Mouse (Mus musculus): Measurements from ENCODE around the gene Ergic2. TPM values are rescaled to one million over a fixed set of nuclear protein-coding genes. Genes with fewer than 3 reads are reported as not detected.
A peak's percentile ranks its signal among the peaks of the same experiment; 100 is the strongest.

Gene Ergic2
- polyA plus RNA-seq (2015; fragmentation: Nextera tagmentation; extraction: Ambion mirVana): 182 and 212 TPM in 2 replicates

- peak; percentile 99 for ATAC-seq (ENCODE audit: low FRiP score, low read depth)
- Histone ChIP-seq H3K4me2 (peak within 1 kb of the TSS; percentile 65), H3K27ac (replicated peaks) (peak within 1 kb of the TSS; percentile 90), H3K4me1 (replicated peaks) (peaks cover 28% of the 10 kb centered on the region), H3K9ac (peak within 1 kb of the TSS; percentile 98), H3K9me3 (no peaks in the 10 kb centered on the region), H3K4me3 (peak within 1 kb of the TSS; percentile 89), H3K36me3 (no peaks in the 10 kb centered on the region), H3K27me3 (no peaks in the 10 kb centered on the region)
- 1% methylated on average over 61 of the region's 61 CpGs for WGBS
Measured at GRCm38 (mm10) chr6:148211897-148212680, at the start of gene Ergic2. Ergic2 (minus strand) TSS chr6:148212374.

DNA sequence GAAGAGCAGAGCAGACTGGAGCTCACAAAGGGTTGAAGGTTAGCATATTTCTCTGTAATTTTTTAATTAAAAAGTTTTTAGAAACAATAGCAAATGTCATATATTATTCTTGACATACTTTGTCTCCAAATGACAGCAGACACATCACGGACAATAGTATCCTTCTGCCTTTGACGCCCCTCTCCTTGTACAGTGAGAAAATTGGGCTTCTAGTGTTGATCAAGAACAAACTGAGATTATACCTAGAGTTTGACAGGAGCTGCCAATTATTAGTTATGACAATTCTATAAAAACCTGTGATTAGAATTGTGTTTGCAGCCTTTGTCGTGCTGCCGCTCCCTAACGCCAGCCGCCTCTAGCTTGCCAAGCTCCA, 48.5 kb upstream of the Ergic2 start:
- Histone ChIP-seq H3K27ac (replicated peaks) (no peak overlapping the region; the same call in 1 of the 2 replicates), H3K27me3 (no peaks in the 10 kb centered on the region), H3K36me3 (no peaks in the 10 kb centered on the region), H3K4me2 (no peak overlapping the region), H3K4me1 (replicated peaks) (peaks cover 6% of the 10 kb centered on the region; the same call in 1 of the 2 replicates), H3K9me3 (no peaks in the 10 kb centered on the region), H3K9ac (no peak overlapping the region), H3K4me3 (no peak overlapping the region)
- ATAC-seq (ENCODE audit: low FRiP score, low read depth): peak; percentile 17; the same call in 1 of the 2 replicates
- WGBS: 78% methylated on average over 6 of the region's 6 CpGs

- Histone ChIP-seq H3K9me3 (no peaks in the 10 kb centered on the region), H3K4me3 (no peak overlapping the region), H3K27ac (replicated peaks) (no peak overlapping the region; the same call in 1 of the 2 replicates), H3K4me2 (no peak overlapping the region), H3K27me3 (no peaks in the 10 kb centered on the region), H3K36me3 (no peaks in the 10 kb centered on the region), H3K9ac (no peak overlapping the region), H3K4me1 (replicated peaks) (peaks cover 6% of the 10 kb centered on the region; the same call in 1 of the 2 replicates)
- 37% methylated on average over 4 of the region's 4 CpGs for WGBS
- ATAC-seq (ENCODE audit: low FRiP score, low read depth): peak; percentile 87
Measured at GRCm38 (mm10) chr6:148259979-148260728, 48.0 kb upstream of the Ergic2 start.

GRCm38 (mm10) chr6:148259074-148259473, 46.9 kb upstream of the Ergic2 start:
- Histone ChIP-seq H3K36me3 (no peaks in the 10 kb centered on the region), H3K27me3 (no peaks in the 10 kb centered on the region), H3K9ac (no peak overlapping the region), H3K27ac (replicated peaks) (no peak overlapping the region), H3K9me3 (no peaks in the 10 kb centered on the region), H3K4me3 (no peak overlapping the region), H3K4me1 (replicated peaks) (peaks cover 6% of the 10 kb centered on the region; the same call in 1 of the 2 replicates), H3K4me2 (no peak overlapping the region)
- WGBS: 65% methylated on average over 8 of the region's 8 CpGs
- ATAC-seq (ENCODE audit: low FRiP score, low read depth): no peak

DNA sequence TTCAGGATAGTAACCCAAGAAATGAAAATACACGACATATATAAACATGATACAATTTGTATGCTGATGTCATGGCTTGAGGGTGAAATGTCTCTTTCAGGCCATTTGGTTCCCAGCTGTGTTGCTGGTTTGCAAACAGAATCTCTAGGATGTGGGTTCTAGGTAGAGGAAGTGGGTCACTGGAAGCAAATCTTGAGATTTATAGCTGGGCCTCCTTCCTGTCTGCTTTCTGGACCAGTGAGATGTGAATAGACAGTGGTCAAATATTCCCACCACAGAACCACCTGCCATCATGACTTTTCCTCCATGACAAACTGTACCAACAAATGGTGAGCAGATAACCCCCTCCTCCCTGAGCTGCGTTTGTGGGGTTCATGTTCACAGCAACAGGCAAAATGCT, 45.6 kb upstream of the Ergic2 start:
- 94% methylated on average over 2 of the region's 2 CpGs for WGBS
- no peak for ATAC-seq (ENCODE audit: low FRiP score, low read depth)
- Histone ChIP-seq H3K4me3 (no peak overlapping the region), H3K36me3 (no peaks in the 10 kb centered on the region), H3K4me1 (replicated peaks) (peaks cover 6% of the 10 kb centered on the region; the same call in 1 of the 2 replicates), H3K27me3 (no peaks in the 10 kb centered on the region), H3K4me2 (no peak overlapping the region), H3K9me3 (no peaks in the 10 kb centered on the region), H3K27ac (replicated peaks) (no peak overlapping the region), H3K9ac (no peak overlapping the region)

DNA sequence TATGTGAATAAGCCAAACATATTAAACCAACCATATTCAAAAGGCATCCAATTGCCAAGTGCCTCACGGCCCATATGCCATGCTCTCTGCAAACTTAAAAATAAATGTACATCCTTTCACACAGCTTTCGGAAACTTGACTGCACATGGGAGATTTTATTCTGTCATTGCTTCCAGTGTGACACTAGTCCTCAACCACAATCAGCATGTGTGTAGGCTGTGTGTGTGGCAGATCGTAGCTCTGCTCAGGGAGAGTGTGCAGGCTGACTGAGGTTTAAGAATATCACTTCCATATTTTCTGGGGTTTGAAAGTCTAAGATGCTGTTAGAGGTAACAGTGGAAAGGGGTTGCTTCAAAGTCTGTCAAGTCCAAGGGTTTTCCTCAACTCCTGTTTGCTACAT, 43.9 kb upstream of the Ergic2 start:
- no peaks in the 10 kb centered on the region for H3K9me3 ChIP-seq
- 92% methylated on average over 3 of the region's 3 CpGs for WGBS
- no peak overlapping the region for H3K9ac ChIP-seq
- no peak for ATAC-seq (ENCODE audit: low FRiP score, low read depth)
- no peaks in the 10 kb centered on the region for H3K36me3 ChIP-seq
- no peak overlapping the region for H3K27ac ChIP-seq (replicated peaks)
- no peak overlapping the region for H3K4me2 ChIP-seq
- peaks cover 10% of the 10 kb centered on the region; the same call in 1 of the 2 replicates for H3K4me1 ChIP-seq (replicated peaks)
- no peak overlapping the region for H3K4me3 ChIP-seq
- no peaks in the 10 kb centered on the region for H3K27me3 ChIP-seq

DNA sequence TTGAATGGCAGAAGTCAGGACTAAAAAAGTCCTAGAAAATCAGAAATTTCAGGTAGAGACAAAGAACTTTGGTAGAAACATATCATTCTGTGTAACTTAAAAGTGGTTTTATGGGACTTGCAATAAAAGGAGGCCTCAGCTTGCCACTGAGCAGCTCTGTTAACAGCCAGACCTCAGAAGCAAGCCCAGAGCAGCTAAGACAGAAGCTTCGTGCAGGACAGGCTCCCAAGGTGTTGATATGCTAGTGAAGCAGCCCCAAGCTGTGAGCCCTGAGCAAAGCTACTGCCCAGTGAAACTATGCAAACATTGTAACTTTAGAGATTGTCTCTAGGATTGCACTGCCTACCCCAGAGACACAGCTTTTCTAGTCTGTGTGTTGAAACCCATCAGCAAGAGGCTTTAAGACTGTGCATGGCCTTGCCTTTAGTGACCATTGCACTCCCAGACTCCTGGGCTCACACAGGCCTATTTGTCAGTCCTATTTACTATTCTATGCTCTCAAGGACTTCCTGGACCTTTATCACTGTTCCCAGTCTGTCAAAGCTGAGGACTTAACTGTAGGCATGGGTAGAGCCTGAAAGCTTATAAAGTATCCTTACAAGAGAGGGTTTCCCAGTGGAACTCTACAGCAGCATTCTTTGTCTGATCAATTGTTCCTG, 43.4 kb upstream of the Ergic2 start:
- Histone ChIP-seq H3K36me3 (no peaks in the 10 kb centered on the region), H3K4me1 (replicated peaks) (peaks cover 7% of the 10 kb centered on the region; the same call in 1 of the 2 replicates), H3K27ac (replicated peaks) (no peak overlapping the region), H3K4me2 (no peak overlapping the region), H3K4me3 (no peak overlapping the region), H3K9ac (no peak overlapping the region), H3K9me3 (no peaks in the 10 kb centered on the region), H3K27me3 (no peaks in the 10 kb centered on the region)
- ATAC-seq (ENCODE audit: low FRiP score, low read depth): no peak
- WGBS: 59% methylated on average over 1 of the region's 1 CpGs

GRCm38 (mm10) chr6:148249221-148249620, 37.0 kb upstream of the Ergic2 start:
- ATAC-seq (ENCODE audit: low FRiP score, low read depth): peak; percentile 19; the same call in 1 of the 2 replicates
- Histone ChIP-seq H3K9me3 (no peaks in the 10 kb centered on the region), H3K27me3 (no peaks in the 10 kb centered on the region), H3K9ac (no peak overlapping the region), H3K4me1 (replicated peaks) (peaks cover 4% of the 10 kb centered on the region; the same call in 1 of the 2 replicates), H3K36me3 (peaks cover 7% of the 10 kb centered on the region; the same call in 1 of the 2 replicates), H3K4me3 (no peak overlapping the region), H3K27ac (replicated peaks) (no peak overlapping the region), H3K4me2 (no peak overlapping the region)
- 74% methylated on average over 3 of the region's 3 CpGs for WGBS

DNA sequence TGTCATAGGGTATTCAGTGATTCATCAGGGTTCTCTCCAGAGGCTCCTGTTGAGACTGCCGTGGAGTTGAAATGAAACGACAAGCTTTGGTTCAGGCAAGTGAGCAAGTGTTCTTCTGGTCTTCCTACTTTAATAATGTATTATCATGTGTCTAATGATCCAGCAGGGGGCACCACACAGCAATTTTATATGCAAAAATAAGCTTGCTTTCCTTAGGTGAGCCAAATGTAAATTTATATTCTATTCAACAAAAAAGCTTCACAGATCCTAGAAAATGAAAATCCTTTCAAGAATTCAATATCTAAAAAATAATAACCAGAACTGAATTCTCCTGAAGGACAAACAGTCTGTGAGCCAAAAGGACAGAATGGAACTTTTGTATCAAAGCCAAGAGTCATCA, 36.5 kb upstream of the Ergic2 start:
- Histone ChIP-seq H3K4me2 (no peak overlapping the region), H3K4me1 (replicated peaks) (peaks cover 4% of the 10 kb centered on the region; the same call in 1 of the 2 replicates), H3K27me3 (no peaks in the 10 kb centered on the region), H3K27ac (replicated peaks) (no peak overlapping the region), H3K4me3 (no peak overlapping the region), H3K36me3 (peaks cover 9% of the 10 kb centered on the region; the same call in 1 of the 2 replicates), H3K9me3 (no peaks in the 10 kb centered on the region), H3K9ac (no peak overlapping the region)
- no peak for ATAC-seq (ENCODE audit: low FRiP score, low read depth)
- WGBS: 41% methylated on average over 2 of the region's 2 CpGs

DNA sequence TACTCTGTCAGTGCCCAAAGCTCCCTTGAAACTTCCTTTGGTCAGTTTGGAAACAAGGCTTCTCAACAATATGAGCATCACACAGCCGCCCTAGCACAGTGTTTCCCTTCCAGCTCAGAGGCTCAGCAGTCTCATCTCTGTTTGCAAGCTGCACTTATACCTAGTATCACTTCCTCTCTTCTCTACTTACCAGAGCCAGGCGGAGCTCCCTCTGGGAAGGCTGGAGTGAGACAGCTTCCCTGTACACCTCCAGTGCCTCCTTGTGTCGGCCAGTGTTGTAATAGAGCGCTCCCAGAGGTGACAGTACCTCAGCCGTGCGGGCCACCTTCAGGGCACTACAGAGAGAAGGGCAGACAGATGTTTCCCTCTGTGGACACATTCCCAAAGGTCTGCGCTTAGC, 34.4 kb upstream of the Ergic2 start:
- 86% methylated on average over 7 of the region's 7 CpGs for WGBS
- no peak for ATAC-seq (ENCODE audit: low FRiP score, low read depth)
- Histone ChIP-seq H3K36me3 (peaks cover 9% of the 10 kb centered on the region; the same call in 1 of the 2 replicates), H3K4me3 (no peak overlapping the region), H3K9ac (no peak overlapping the region), H3K27me3 (no peaks in the 10 kb centered on the region), H3K4me1 (replicated peaks) (no peaks in the 10 kb centered on the region), H3K9me3 (no peaks in the 10 kb centered on the region), H3K27ac (replicated peaks) (no peak overlapping the region), H3K4me2 (no peak overlapping the region)

DNA sequence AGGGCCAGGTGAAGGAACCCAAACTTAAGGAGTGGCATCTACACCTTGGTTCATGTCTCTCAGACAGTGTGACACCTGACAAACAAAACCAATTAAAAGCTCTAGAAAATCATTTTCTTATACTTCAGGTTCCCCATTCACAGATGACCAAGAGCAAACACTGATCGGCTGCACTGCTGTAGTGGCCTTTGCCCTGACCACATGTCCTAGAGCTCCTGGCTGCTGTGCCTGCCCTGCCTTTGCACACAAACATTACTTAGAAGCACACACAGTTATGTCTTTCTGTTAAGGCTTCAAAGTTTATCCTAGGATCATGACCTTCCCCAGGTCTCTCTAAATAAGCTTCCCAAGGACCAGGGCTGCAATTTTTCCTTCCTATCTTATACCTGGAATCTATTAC, 32.7 kb upstream of the Ergic2 start:
- Histone ChIP-seq H3K4me3 (no peak overlapping the region), H3K4me1 (replicated peaks) (no peaks in the 10 kb centered on the region), H3K4me2 (no peak overlapping the region), H3K36me3 (peaks cover 9% of the 10 kb centered on the region; the same call in 1 of the 2 replicates), H3K27ac (replicated peaks) (no peak overlapping the region), H3K9ac (no peak overlapping the region), H3K27me3 (no peaks in the 10 kb centered on the region), H3K9me3 (no peaks in the 10 kb centered on the region)
- WGBS: 88% methylated on average over 1 of the region's 1 CpGs
- ATAC-seq (ENCODE audit: low FRiP score, low read depth): no peak
